Mouse (Mus musculus) gastrocnemius, postnatal 25 days (tissue): ENCODE measurements at regions not wholly inside any gene's neighbourhood (a gene's known extent, or its start where the extent isn't known, plus 50 kb on each side); places are given as distances from the start of the nearest gene placed in this dataset.

Source experiments
- DNase-seq: peaks from one replicate; pipeline ENCODE4 v3.0.0; 2022

GRCm38 (mm10) chr5:96931576-96932152, 65.8 kb upstream of the Bmp2k start:
- DNase-seq = no peak

GRCm38 (mm10) chr5:96936239-96936638, 61.2 kb upstream of the Bmp2k start:
- DNase-seq = no peak

- no peak for DNase-seq
Measured at GRCm38 (mm10) chr5:96938718-96939117, 58.8 kb upstream of the Bmp2k start.

DNA sequence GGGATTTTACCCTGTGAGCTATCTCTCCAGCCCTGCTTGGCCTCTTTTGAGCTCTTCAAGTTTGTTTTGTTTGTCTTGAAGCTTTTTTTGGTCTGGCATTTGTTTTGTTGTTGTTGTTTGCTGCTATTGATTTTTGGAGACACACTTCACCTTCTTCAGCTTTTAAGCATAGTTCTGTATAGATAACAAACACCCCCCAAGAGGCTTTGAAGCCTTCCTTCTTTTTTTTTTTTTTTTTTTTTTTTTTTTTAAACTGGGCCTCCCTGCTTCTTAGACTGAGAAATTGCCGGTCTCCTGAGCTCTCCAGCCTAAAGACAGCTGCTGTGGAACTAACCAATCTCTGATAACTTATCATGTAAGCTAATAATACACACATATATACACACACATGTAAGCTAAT, 58.2 kb upstream of the Bmp2k start:
- DNase-seq = no peak

GRCm38 (mm10) chr5:96940170-96941086, 57.1 kb upstream of the Bmp2k start:
- DNase-seq = no peak

DNA sequence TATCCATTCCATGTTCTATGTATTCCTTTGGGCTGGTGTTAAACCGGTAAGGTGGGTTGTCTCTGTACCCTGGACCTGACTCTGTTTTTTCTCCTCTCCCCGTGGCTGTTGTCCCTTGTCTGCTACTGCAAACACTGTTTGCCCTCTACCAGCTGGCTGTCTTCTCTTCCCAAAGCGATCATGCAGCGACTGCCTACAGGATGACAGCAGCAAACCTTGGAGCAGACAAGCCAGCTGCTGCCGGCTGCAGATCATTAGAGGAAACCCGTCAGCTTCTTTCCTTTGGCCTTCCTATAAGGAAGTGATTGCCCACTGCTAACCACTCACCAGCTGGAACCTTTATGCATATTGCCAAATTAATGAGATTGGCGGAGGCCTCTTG, 56.4 kb upstream of the Bmp2k start:
- no peak for DNase-seq

DNA sequence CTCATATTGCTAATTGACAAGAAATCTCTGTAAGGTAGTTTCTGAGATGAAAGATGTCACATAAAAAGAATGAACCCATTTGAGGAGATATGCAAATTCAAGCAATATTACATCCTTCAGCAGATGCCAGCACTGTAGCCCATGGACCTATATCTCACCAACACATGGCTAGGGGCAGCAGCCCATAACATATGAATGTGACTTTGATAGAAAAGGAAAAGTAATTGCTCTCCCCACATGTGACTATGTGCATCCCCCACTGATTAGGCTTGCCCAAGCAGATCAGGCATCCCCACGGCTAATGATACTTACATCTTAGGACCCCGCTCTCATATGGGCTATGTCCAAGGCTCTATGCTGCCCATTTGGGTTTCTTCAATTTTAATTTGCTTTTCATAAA, 56.0 kb upstream of the Bmp2k start:
- DNase-seq = no peak
